Mouse (Mus musculus) kidney, postnatal 10 days (tissue): ENCODE measurements around the gene Cog5.

Source experiments
- DNase-seq: peaks from one replicate; pipeline ENCODE4 v3.0.0; 2021; ENCODE audit warnings: mixed read lengths

Cog5 gene

GRCm38 (mm10) chr12:31895888-31896287 lies 241.2 kb downstream of the Cog5 start:
- DNase-seq = no peak

- DNase-seq = no peak
These were observed 241.6 kb downstream of the Cog5 start for GRCm38 (mm10) chr12:31896295-31896694.

DNA sequence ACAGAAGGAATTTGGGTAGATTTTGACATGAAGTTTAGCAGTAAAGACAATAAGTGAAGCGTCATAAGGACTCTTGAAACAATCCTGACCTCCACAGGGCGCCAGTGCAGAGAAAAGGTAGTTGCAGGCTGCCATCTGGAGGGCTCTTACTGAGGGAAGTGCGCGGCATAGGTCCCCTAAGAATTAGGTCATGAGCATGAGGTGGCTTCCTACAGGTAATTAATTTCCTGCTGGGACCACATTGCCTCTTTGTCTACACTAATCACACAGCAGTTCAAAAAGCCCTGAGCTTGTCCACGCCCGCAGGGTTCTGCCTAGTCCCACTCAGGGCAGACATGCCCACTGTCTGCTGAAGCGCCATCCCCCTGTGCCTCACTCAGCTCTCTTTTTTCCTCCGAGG lies 242.3 kb downstream of the Cog5 start:
- no peak for DNase-seq

DNA sequence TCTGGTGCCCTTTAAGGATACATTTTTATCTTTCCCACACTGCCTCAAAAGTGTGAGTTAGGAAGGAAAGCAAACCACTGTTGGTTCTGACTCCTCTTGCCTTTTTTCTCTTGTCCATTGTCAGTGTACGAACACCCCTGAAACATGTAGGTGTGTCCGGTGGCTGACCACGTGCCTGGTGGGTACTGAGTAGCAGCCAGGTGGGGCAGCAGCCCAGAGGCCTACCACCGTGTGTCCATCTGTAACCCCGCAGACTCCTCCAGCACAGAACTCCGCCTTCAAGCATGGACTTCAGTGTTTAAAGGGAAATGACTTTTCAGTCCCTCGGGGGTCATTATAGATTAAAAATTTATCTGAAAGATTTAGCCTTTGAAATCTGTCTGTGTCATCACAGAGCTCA lies 242.8 kb downstream of the Cog5 start:
- no peak for DNase-seq

- no peak for DNase-seq
These were observed 245.8 kb downstream of the Cog5 start for GRCm38 (mm10) chr12:31900391-31900914.

DNA sequence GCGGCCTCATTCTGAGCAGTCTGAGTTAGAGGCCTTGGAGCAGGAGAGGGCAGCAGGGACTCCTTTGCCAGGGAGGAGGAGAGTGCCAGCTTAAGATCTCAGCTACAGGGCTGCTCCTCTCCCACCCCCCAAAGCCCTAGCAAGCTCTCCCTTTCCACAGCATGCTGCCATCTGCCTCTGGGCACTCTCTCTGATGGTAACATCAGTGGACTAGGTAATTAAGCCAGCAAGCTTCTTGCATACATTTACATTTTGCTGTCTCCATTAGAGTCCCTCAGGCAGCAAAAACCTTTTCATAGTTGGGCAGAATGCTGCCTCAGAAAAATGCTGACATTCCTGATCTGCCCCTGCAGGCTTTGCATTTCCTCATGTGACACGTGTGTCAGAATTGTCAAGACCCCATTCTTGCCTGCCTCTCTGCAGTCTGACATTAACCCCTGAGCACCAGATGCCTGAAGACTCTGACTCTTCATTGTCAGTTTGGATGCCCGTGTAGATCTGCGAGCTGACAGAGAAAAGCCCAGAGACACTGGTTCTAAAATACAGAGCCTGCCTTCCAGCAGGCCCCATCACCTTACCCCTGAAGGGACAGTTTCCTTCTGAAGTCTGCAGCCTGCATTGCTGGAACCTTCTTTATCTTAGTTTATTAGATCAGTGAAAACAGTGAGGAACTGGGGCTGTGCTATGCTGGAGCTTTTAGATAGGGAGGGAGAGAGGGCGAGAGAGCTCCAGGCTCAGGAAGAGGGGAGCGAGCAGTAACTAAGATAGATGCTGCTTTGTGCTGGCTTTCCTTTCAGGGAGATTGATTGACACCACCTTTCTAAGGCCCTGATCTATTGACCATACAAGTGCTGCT lies 251.3 kb downstream of the Cog5 start:
- DNase-seq = no peak

DNA sequence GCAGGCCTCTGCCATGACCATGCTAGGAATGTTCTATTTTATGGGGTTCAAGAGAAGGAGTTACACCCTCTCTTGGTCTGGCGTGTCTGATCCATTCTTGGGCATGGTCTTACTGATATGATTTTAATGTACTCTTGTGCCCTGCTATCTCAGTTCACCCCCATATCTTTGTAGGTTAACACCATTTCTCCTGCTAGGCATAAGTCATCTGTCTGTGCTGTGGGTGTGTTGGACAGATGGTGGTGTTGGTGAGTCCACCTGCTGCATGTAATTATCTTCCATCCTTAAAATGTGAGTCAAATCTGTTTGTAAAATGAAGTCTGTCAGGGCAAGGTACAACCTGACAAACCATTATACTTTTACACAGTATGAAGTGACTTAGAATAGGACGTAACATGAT lies 252.8 kb downstream of the Cog5 start:
- DNase-seq = no peak

DNA sequence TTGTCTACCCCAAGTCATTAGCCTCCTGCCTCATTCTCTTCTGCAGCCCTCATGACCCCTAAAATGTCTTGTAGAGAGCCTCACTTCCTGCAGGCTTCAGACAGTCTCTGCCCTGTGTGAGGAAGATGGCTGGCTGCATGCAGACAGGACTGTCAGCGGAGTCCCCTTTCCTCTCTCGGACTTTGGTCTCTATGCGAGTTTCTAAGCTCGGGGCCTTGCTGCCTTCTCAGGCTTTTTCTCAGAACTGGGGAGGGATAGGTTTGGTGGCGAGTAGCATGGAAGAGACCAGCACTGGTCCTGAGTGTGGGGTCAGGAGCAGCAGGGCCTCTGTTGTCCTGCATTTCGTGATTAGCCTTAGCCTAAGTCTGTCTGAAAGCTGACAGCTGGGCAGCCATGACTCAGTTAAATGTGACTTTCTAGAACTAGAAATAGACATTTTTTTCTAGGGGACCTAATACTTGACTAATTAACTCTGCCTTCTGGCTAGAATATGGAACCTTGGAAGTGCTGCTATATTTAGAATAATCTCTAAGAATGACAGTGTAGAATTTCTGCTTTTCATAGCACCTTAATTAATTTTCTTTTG lies 258.4 kb downstream of the Cog5 start:
- DNase-seq = no peak

DNA sequence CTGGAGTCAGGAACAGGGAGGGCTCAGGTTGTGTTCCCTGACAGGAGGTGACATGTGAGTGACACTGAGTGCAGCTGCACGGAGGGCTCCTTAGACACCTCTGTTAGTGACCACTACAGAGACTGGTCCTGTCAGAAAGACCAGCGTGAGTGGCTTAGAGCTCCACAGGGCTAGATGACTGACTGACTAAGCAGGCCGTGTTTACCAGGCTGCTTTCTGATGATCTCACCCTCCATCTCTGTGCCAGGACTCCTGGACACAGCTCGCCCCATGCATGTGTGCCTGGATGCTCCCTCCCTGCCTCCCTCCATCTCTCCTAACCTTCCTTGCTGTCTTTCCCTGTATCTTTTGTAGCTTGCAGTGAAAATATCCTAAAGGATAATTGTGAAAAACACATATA lies 258.9 kb downstream of the Cog5 start:
- DNase-seq = no peak

GRCm38 (mm10) chr12:31916691-31917090 lies 262.0 kb downstream of the Cog5 start:
- DNase-seq = no peak

GRCm38 (mm10) chr12:31917245-31917644 lies 262.6 kb downstream of the Cog5 start:
- no peak for DNase-seq

DNA sequence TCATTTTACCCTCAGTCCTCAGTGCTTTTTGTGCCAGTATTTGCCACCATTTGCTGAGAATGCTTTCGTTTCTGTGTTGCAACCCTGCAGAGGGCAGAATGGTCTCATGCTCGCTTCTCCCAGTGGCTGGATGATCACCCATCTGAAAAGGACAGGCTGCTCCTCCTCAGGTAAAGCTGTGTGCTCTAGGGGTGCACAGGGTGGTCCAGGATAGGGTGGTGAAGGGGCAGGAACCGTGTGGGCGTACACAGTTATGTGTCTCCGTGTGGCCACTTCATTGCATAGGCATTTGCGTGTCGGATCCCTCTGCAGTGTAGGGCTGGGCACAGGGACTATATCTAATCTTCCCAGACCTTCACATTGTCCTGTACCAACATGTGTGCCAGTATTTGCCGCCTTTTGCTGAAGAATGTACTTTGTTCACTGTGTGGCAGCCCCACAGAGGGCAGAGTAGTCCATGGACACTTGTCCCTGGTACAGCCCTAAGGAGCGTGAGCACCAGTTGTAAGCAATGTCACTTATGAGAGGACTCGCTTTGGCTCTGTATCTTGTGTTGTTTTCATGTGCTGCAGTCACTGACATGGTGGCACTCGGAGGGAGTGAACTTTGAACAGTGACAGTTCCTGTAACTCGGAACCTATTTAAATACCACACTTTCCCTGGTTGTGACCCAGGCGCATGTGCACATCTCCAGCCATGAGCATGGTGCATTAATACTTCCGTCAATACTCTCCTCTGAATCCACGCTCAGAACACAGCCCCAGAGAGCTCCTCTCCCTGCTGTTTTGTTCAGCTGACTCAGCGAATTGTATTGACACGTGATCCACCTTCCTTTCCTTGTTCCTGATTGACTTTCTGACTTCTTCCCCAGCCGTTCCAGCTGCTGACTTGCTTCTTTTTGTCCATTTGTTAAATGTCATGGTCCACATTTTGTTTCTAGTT lies 266.1 kb downstream of the Cog5 start:
- no peak for DNase-seq

DNA sequence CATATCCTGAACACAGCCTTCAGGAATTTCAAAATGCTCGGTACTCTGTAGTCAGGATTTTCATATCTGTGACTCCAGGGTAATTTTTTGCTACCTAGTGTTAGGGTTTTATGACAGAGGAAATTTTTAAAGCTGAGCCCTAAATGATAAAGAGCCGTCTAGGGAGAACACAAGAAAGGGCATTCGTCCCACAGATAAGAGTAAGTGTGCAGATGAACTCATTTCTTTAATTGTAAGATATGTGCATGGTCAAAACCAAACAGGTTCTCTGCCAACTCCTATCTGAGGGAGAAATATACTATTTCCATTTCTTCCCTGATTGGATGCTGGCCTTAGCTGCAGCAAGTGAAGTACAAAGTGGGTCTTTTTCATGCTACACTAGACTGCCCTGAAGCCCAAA lies 269.5 kb downstream of the Cog5 start:
- DNase-seq = no peak

DNA sequence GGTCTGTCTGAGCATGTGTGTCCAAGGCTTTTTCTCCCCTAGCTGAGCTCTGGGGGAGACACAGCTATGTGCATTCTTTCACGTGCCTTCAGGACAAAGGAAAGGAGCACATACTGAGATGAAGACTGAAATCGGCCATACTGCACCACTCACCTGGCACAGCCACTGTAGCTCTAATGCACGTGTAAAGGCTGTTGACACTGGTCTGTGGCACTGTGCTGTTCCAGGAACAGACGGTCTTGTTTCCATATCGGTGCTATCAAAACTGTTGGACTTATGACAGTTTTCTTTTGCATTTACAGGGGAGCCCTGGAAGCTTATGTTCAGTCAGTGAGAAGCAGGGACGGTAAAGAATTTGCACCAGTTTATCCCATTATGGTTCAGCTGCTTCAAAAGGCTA lies 270.7 kb downstream of the Cog5 start:
- no peak for DNase-seq

DNA sequence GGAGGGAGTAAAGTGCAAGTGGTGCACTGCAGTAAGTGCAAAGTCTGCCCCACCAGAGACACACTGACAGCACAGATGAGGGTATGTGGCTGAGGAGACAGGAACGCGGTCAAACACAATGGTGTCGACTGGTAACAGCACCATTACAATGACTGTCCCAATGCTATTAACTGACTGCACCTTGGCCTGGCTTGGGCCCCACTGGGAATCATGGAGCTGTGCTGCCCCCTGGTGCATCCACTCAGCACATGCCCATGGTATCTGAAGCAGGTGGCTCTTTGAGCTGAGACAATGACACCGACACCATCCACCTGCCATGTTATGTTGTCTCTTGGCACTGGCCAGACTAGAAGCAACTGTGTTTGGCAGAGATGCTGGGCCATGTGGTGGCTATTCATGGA lies 272.0 kb downstream of the Cog5 start:
- DNase-seq = peak; percentile 73

GRCm38 (mm10) chr12:31928498-31928897 lies 273.8 kb downstream of the Cog5 start:
- DNase-seq = no peak

- no peak for DNase-seq
These were observed 277.1 kb downstream of the Cog5 start for GRCm38 (mm10) chr12:31931818-31932217.

DNA sequence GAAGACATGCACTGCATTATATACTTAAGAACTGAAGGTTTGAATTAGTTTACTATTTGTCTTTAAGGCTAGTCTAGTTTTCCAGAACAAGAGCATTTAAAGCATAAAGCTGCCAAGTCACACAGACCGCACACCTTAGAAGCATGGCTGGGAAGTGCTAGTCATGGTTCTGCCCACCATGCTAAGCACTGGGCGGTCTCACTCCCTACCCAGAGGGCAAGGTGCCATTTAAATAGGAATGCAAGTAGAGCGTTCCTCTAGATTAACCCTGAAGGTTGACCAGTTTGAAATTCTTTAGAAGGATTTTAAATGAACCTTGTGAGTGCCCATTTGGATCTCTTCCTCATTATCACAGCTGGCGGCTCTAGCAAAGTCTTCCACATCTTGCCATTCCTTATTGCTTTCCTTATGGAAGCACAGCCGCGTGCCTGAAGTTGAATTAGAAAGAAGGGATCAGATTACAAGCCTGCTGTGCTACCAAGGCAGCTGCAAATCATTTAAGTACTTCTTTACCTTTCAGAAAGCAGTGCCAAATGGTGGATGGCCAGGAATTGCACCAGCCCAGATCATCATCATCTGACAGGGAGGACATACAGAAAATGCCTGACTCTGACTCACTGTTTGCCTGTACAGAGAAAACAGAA lies 282.1 kb downstream of the Cog5 start:
- no peak for DNase-seq

DNA sequence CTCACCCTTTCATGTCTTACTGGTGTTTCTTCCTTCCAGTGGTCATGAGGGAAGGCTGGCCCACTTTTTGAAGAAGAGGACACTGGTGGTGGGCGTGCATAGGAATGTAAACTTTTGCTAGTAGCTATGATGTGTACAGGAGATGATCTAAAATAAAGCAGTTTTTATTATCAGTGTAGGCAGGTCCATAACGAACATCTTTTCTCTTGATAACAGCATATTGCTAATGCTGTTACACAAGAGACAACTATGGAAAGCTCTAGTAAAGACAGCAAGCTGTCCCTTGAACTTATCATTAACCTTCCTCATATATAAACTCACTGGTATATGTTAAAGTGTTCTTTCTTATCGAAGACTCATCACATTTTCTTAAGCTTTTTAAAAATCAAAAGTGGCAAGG lies 282.9 kb downstream of the Cog5 start:
- no peak for DNase-seq

- DNase-seq = no peak
These were observed 283.8 kb downstream of the Cog5 start for GRCm38 (mm10) chr12:31938391-31938997.

DNA sequence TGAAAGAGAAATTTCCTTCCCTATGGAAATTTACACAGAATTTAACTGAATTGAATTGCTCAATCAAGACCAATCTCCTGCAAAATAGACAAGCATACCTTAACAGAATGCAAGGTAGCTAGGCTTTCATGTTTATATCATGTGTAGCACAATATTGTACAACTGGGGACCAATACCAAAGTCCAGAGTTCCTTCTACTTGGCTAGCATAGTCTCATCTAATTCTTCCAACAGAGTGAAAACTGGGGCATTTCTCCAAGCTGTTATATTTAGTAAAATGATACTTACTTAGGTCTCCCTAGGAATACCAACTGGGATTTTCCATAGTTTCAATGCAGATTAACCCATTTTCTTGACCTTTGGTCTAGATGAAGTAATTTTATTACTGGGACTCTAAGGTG lies 284.4 kb downstream of the Cog5 start:
- DNase-seq = no peak

- DNase-seq = no peak
These were observed 288.5 kb downstream of the Cog5 start for GRCm38 (mm10) chr12:31943020-31943654.
